8 mouse cellular contexts compared by ENCODE assay signal in the genomic region with DNA sequence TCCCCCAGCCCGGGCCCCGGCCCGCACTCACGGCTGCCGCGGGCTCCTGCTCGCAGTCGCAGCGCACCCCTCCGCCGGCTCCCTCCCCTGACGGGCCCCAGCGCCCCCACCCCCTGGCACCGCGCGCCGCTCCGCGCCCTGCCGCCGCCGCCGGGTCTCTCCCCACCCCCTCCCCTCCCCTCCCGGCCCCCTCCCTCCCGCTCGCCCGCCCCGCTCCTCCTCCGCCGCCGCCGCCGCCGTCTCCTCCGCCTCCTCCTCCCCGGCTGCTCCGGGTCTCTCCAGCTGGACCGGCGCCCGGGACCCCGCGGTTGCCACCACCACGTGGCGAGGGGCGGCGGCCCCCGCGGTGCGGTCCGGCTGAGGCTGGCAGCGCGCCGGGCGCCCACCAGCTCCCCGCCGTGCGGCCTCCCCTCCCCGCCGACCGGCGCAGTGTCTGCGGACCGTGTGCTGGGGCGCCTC. TPM values are rescaled to one million over a fixed set of nuclear protein-coding genes. Genes with fewer than 3 reads are reported as not detected.
DNase-seq lines count a peak whose midpoint lies in the region; ATAC-seq and TF ChIP-seq lines count a peak whose summit lies in the region.

A gene (minus strand): TSS at position 153 of the 459 bp plus-strand sequence.

- peaks cover 61% of the 10 kb centered on the region for H3K27me3 ChIP-seq in G1E (ENCODE audit: insufficient read depth, low read length)
- H3K27me3 ChIP-seq in embryonic facial prominence, embryonic 11.5 days (ENCODE audit: control insufficient read depth, insufficient read depth, low read length), result no peaks in the 10 kb centered on the region
- H3K27me3 ChIP-seq in heart, postnatal 0 days (ENCODE audit: control insufficient read depth, insufficient read depth, low read length), result peaks cover under 1% of the 10 kb centered on the region; the same call in 1 of the 2 replicates
- H3K27me3 ChIP-seq in midbrain, embryonic 10.5 days (ENCODE audit: low read depth, poor library complexity, severe bottlenecking), result peaks cover 36% of the 10 kb centered on the region

- 0 out of 2 replicates have a peak, but pooled peaks cover 6% of the 10 kb centered on the region for H3K9me3 ChIP-seq in G1E (replicated peaks)
- H3K9me3 ChIP-seq in embryonic facial prominence, embryonic 11.5 days (replicated peaks; ENCODE audit: control insufficient read depth, low read length), result no peaks in the 10 kb centered on the region
- no peaks in the 10 kb centered on the region for H3K9me3 ChIP-seq in heart, postnatal 0 days (replicated peaks; ENCODE audit: control insufficient read depth, low read length)
- H3K9me3 ChIP-seq in midbrain, embryonic 10.5 days (replicated peaks), result no peaks in the 10 kb centered on the region

- peaks cover 30% of the 10 kb centered on the region for H3K4me1 ChIP-seq in G1E (ENCODE audit: insufficient read depth, low read depth, low read length)
- peaks cover 7% of the 10 kb centered on the region for H3K4me1 ChIP-seq in embryonic facial prominence, embryonic 11.5 days (ENCODE audit: control insufficient read depth, insufficient read depth, low read length)
- peaks cover 24% of the 10 kb centered on the region; the same call in 1 of the 2 replicates for H3K4me1 ChIP-seq in heart, postnatal 0 days (ENCODE audit: control insufficient read depth, insufficient read depth)
- H3K4me1 ChIP-seq in midbrain, embryonic 10.5 days, result peaks cover 52% of the 10 kb centered on the region

- peak; percentile 52 for DNase-seq in CD4-positive, CD25-positive, alpha-beta regulatory T cell, adult 2 months (ENCODE audit: low read depth, low spot score)
- DNase-seq in G1E (ENCODE audit: low spot score), result no peak
- DNase-seq in embryonic facial prominence, embryonic 11.5 days (ENCODE audit: low spot score), result peak; percentile 46
- DNase-seq in heart, postnatal 0 days (ENCODE audit: low spot score), result no peak
- no peak for DNase-seq in left cerebral cortex, adult 8-10 months (ENCODE audit: low spot score in 2 of 2)
- no peak for DNase-seq in midbrain, embryonic 10.5 days (ENCODE audit: low spot score)
- peak; percentile 78 for DNase-seq in testis, postnatal 10 days (ENCODE audit: low spot score)

- no peak for ATAC-seq in CD4-positive, CD25-positive, alpha-beta regulatory T cell, adult 4 months
- no peak for ATAC-seq in G1E (ENCODE audit: extremely low read depth, insufficient number of reproducible peaks, low FRiP score, poor library complexity, severe bottlenecking)
- peak; percentile 31 for ATAC-seq in embryonic facial prominence, embryonic 11.5 days (replicated peaks; ENCODE audit: insufficient number of reproducible peaks, low FRiP score, low TSS enrichment, low read depth)
- ATAC-seq in heart, postnatal 0 days (ENCODE audit: insufficient read depth, low read depth), result no peak

- TF ChIP-seq EP300 in heart, postnatal 0 days (IDR thresholded peaks at IDR 0.05; ENCODE audit: low read depth), result no peak

- peak within 1 kb of the TSS; percentile 54; the same call in 1 of the 2 replicates for H3K4me3 ChIP-seq in G1E (ENCODE audit: low read depth, low read length)
- peak within 1 kb of the TSS; percentile 75 for H3K4me3 ChIP-seq in embryonic facial prominence, embryonic 11.5 days (ENCODE audit: low read depth, low read length)
- peak within 1 kb of the TSS; percentile 85 for H3K4me3 ChIP-seq in heart, postnatal 0 days (ENCODE audit: low read depth, low read length)
- H3K4me3 ChIP-seq in midbrain, embryonic 10.5 days, result peak within 1 kb of the TSS; percentile 66

- peaks cover 33% of the 10 kb centered on the region for H3K36me3 ChIP-seq in G1E (replicated peaks)
- H3K36me3 ChIP-seq in embryonic facial prominence, embryonic 11.5 days (replicated peaks; ENCODE audit: control insufficient read depth, insufficient read depth, low read depth, low read length), result no peaks in the 10 kb centered on the region; the same call in 1 of the 2 replicates
- H3K36me3 ChIP-seq in heart, postnatal 0 days (replicated peaks; ENCODE audit: control insufficient read depth, insufficient read depth, low read length), result no peaks in the 10 kb centered on the region; the same call in 1 of the 2 replicates
- H3K36me3 ChIP-seq in midbrain, embryonic 10.5 days, result peaks cover 36% of the 10 kb centered on the region

- H3K4me2 ChIP-seq in embryonic facial prominence, embryonic 11.5 days (ENCODE audit: low read depth, low read length), result peak within 1 kb of the TSS; percentile 92
- peak within 1 kb of the TSS; percentile 99 for H3K4me2 ChIP-seq in heart, postnatal 0 days (ENCODE audit: low read depth, low read length)

- under 1% methylated on average over 26 of the region's 64 CpGs for WGBS in embryonic facial prominence, embryonic 11.5 days
- WGBS in heart, postnatal 0 days, result under 1% methylated on average over 20 of the region's 64 CpGs
- WGBS in midbrain, embryonic 10.5 days, result 1% methylated on average over 37 of the region's 64 CpGs

- no peak for TF ChIP-seq CTCF in G1E (IDR thresholded peaks at IDR 0.05; ENCODE audit: low read depth, low read length)
- no peak for TF ChIP-seq CTCF in heart, postnatal 0 days (IDR thresholded peaks at IDR 0.05; ENCODE audit: low read depth)

- peak within 1 kb of the TSS; percentile 79 for H3K9ac ChIP-seq in embryonic facial prominence, embryonic 11.5 days (replicated peaks; ENCODE audit: low read length)
- H3K9ac ChIP-seq in heart, postnatal 0 days (replicated peaks; ENCODE audit: low read depth, low read length), result peak within 1 kb of the TSS; percentile 69

- H3K27ac ChIP-seq in embryonic facial prominence, embryonic 11.5 days (replicated peaks; ENCODE audit: low read depth, low read length), result peak within 1 kb of the TSS; percentile 84
- H3K27ac ChIP-seq in heart, postnatal 0 days (ENCODE audit: low read depth), result peak within 1 kb of the TSS; percentile 91
- peak within 1 kb of the TSS; percentile 96 for H3K27ac ChIP-seq in midbrain, embryonic 10.5 days (replicated peaks)

RNA-seq across cellular contexts. Expression of the gene that starts here (rescaled TPM):
- under 1 TPM in 1 of 2 experiments, not detected in 1; 0.09 TPM for polyA plus RNA-seq in CD4-positive, CD25-positive, alpha-beta regulatory T cell, adult 4 months (2017; shearing (Covaris generic))
- total RNA-seq in G1E (2014; fragmentation: Nextera tagmentation), result not detected in 2 replicates
- total RNA-seq in G1E (2017), result 0.05 and 0.06 TPM in 2 replicates
- 0.29 and 0.34 TPM in 2 replicates for polyA plus RNA-seq in G1E (2012)
- 3.3 and 4.8 TPM in 2 replicates for polyA plus RNA-seq in embryonic facial prominence, embryonic 11.5 days (2014; fragmentation: Nextera tagmentation; extraction: Ambion mirVana)
- 8.9 and 27.8 TPM in 2 replicates for total RNA-seq in heart, postnatal 0 days (2014; rRNA removed; ENCODE audit: low replicate concordance)
- 2.8 and 3.4 TPM in 2 replicates for polyA plus RNA-seq in heart, postnatal 0 days (2015; fragmentation: Nextera tagmentation; extraction: Ambion mirVana)
- total RNA-seq in left cerebral cortex, adult 8-10 months (2022), result 10 to 100 TPM; 54.8 to 63.2 (median 59.6) TPM
- polyA plus RNA-seq in midbrain, embryonic 10.5 days (2016; fragmentation: Nextera tagmentation; extraction: Ambion mirVana), result 4.3 and 4.9 TPM in 2 replicates

Comparison
In these comparisons a context has a peak if more than half of its experiments do, and no peak if none do; other contexts are left out.
1. DNase-seq: peak in CD4-positive, CD25-positive, alpha-beta regulatory T cell, adult 2 months (single experiment), embryonic facial prominence, embryonic 11.5 days (single experiment) and testis, postnatal 10 days (single experiment); none in G1E (single experiment), heart, postnatal 0 days (single experiment), left cerebral cortex, adult 8-10 months (0 of 2) and midbrain, embryonic 10.5 days (single experiment).
2. Peak in every context shown above with its lines, with median percentiles within 50 percentile points of each other: H3K4me3 ChIP-seq and H3K27ac ChIP-seq.